Mouse (Mus musculus): ENCODE results near the gene Crip3. TPM values are rescaled to one million over a fixed set of nuclear protein-coding genes. Genes with fewer than 3 reads are reported as not detected.

Crip3 gene
- polyA plus RNA-seq, 1 experiment from 2014 or later, result 0.81 TPM

DNA sequence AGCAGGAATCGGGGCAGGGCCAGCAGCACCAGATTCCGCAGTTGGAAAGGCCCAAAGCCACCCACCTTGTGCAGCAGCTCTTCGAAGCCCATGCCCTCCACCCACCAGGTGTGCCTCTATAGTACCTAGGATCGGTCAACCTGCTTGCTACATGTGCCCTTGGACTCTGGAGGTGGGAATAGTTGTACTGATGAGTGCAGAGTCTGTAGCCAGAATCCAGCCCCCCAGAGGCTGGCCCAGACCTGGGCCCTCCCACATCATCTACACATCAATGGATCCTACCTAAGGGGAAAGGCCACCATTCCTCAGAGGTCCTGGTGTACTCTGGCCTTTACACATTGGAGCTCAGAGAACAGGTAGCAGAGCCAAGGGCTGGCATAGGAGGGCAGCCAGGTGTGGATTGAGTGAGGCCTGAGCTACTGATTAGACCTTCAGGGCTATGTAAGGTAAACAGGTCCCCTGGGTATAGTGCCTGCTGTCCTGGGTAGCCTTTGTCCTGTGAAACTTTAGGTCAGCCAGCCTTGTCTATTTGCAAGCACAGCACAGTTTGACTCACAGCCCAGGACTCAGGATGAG is 9.7 kb downstream of the Crip3 start, which contains the start of gene Slc22a7:
TSS of gene Slc22a7 (minus strand) at position 160 of the 576 bp plus-strand sequence.
- no peak for ATAC-seq
- H3K9ac ChIP-seq (replicated peaks; ENCODE audit: low read depth), result no peak within 1 kb of the TSS
- no peak for DNase-seq (ENCODE audit: low spot score)
- H3K4me2 ChIP-seq (replicated peaks; ENCODE audit: low read depth, low read length), result no peak within 1 kb of the TSS
- 81% methylated on average over 4 of the region's 4 CpGs for WGBS
- no peaks in the 10 kb centered on the region for H3K9me3 ChIP-seq (ENCODE audit: low read length)
- H3K36me3 ChIP-seq (ENCODE audit: insufficient read depth, low read length), result no peaks in the 10 kb centered on the region
- TF ChIP-seq CTCF (IDR thresholded peaks at IDR 0.05) (no peak), EP300 (IDR thresholded peaks at IDR 0.05) (no peak)
- H3K27me3 ChIP-seq (replicated peaks; ENCODE audit: insufficient read depth, low read length), result no peaks in the 10 kb centered on the region
- no peak within 1 kb of the TSS for H3K27ac ChIP-seq (ENCODE audit: low read length)
- no peaks in the 10 kb centered on the region for H3K4me1 ChIP-seq (ENCODE audit: insufficient read depth, low read depth, low read length)
- H3K4me3 ChIP-seq (ENCODE audit: low read depth, low read length), result no peak within 1 kb of the TSS

DNA sequence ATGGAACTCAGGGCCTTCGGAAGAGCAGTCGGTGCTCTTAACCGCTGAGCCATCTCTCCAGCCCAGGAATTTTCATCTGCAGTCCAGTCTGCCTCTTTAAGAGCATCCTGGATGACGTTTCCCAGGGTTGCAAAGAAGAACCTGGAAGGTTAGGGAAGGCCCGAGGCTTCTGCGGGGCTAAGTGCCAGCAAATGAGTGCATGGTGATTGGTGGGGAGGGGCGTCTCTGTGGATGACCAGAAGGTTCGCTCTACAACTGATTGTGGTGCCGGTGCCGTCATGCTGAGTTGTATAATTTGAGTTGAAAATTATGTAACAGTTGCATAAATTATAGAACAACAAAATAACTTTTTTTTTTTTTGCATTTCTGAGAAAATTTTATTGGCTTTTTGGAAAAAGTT is 10.4 kb downstream of the Crip3 start:
- 85% methylated on average over 10 of the region's 10 CpGs for WGBS
- DNase-seq (ENCODE audit: low spot score) (no peak), ATAC-seq (no peak)
- Histone ChIP-seq H3K9ac (replicated peaks; ENCODE audit: low read depth) (no peak overlapping the region), H3K36me3 (ENCODE audit: insufficient read depth, low read length) (no peaks in the 10 kb centered on the region), H3K9me3 (ENCODE audit: low read length) (no peaks in the 10 kb centered on the region), H3K4me3 (ENCODE audit: low read depth, low read length) (no peak overlapping the region), H3K27ac (ENCODE audit: low read length) (no peak overlapping the region), H3K4me2 (replicated peaks; ENCODE audit: low read depth, low read length) (no peak overlapping the region), H3K4me1 (ENCODE audit: insufficient read depth, low read depth, low read length) (no peaks in the 10 kb centered on the region), H3K27me3 (replicated peaks; ENCODE audit: insufficient read depth, low read length) (no peaks in the 10 kb centered on the region)
- TF ChIP-seq CTCF (IDR thresholded peaks at IDR 0.05), result no peak
- TF ChIP-seq EP300 (IDR thresholded peaks at IDR 0.05), result no peak

DNA sequence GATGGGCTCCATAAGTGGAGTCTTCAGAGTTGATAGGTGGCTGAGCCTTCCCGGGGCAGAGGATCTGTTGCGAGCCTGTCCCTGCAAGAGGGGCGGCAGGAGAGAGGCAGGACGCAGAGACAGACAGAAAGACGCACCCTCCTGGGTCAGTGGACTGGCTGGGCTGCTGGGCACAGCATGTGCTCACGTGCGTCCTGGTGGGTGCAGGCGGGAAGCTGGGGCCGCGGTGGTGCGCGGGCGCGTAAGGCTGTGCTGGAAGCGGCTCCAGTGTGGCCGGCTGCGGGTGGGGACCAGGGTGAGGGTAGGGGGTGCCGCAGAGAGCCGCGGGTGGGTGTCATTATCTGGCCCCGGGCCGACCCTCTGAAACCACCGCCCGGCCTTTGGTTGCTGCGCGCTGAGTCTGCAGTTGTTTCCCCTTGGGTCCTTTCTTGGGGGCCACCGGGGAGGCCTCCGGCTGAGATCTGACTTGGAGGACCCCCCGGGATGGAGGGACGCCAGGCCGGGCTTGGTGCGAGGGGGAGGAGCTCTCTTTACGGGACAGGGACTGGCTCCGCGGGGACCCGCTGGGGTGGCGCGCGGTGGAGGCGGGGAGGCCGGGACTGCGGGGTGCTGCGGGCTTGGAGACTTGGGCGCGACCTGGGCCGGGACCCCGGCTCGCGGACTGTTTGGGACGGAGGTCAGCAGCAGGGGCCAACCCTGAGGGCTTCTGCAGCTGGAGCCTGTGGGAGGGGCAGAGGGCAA is 16.3 kb downstream of the Crip3 start:
- Histone ChIP-seq H3K9me3 (ENCODE audit: low read length) (no peaks in the 10 kb centered on the region), H3K27me3 (replicated peaks; ENCODE audit: insufficient read depth, low read length) (peaks cover 3% of the 10 kb centered on the region; the same call in 1 of the 2 replicates), H3K4me2 (replicated peaks; ENCODE audit: low read depth, low read length) (peak overlapping the region; percentile 53), H3K27ac (ENCODE audit: low read length) (no peak overlapping the region), H3K9ac (replicated peaks; ENCODE audit: low read depth) (no peak overlapping the region), H3K4me1 (ENCODE audit: insufficient read depth, low read depth, low read length) (no peaks in the 10 kb centered on the region; the same call in 1 of the 2 replicates), H3K36me3 (ENCODE audit: insufficient read depth, low read length) (no peaks in the 10 kb centered on the region), H3K4me3 (ENCODE audit: low read depth, low read length) (peak overlapping the region; percentile 24; the same call in 1 of the 2 replicates)
- TF ChIP-seq EP300 (IDR thresholded peaks at IDR 0.05), result no peak
- no peak for TF ChIP-seq CTCF (IDR thresholded peaks at IDR 0.05)
- ATAC-seq (peak; percentile 23; the same call in 1 of the 2 replicates), DNase-seq (ENCODE audit: low spot score) (no peak)
- WGBS, result 3% methylated on average over 35 of the region's 50 CpGs

DNA sequence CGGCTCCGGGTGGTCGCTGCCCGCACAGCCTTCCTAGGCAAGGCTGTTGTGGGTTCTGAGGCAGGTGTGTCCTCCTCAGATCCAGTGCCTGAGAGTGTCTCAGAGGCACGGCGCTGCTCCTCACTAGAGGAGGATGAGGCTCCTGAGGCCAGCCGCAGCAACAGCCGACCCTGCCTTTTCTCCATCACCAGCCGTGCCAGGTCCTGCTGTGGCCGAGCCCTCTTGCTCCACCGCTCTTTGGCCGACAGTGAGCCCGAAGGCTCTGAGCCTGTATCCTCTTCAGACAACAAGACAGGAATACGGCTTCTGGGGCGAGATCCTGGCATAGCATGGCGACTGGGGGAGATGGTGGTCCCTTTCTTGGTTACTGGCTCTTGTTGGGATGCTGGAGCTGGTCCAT is 17.5 kb downstream of the Crip3 start:
- ATAC-seq (no peak), DNase-seq (ENCODE audit: low spot score) (no peak)
- Histone ChIP-seq H3K9me3 (ENCODE audit: low read length) (no peaks in the 10 kb centered on the region), H3K9ac (replicated peaks; ENCODE audit: low read depth) (no peak overlapping the region), H3K27ac (ENCODE audit: low read length) (no peak overlapping the region), H3K36me3 (ENCODE audit: insufficient read depth, low read length) (no peaks in the 10 kb centered on the region), H3K27me3 (replicated peaks; ENCODE audit: insufficient read depth, low read length) (peaks cover 3% of the 10 kb centered on the region; the same call in 1 of the 2 replicates), H3K4me1 (ENCODE audit: insufficient read depth, low read depth, low read length) (no peaks in the 10 kb centered on the region; the same call in 1 of the 2 replicates), H3K4me3 (ENCODE audit: low read depth, low read length) (no peak overlapping the region), H3K4me2 (replicated peaks; ENCODE audit: low read depth, low read length) (no peak overlapping the region)
- TF ChIP-seq EP300 (IDR thresholded peaks at IDR 0.05), result no peak
- TF ChIP-seq CTCF (IDR thresholded peaks at IDR 0.05), result no peak
- 91% methylated on average over 16 of the region's 16 CpGs for WGBS

DNA sequence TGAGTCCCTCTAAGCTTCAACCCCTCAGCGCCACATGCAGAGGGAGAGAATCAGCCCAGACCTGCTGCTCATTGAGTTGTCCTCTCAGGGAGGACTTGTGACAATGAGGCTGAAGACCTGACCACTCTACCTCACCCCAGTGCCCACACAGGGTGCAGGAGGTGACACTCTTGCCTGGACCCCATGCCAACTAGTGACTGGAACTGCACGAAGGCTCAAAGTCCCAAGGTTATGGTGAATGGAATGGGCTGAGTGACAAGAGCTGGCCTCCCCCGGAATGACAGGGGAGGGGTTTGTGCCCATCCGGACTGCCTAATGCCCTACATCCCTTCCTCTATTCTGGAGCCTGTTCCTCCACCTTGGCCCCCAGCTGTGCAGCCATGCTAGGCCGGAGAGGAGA is 24.0 kb downstream of the Crip3 start:
- no peak for TF ChIP-seq EP300 (IDR thresholded peaks at IDR 0.05)
- no peak for TF ChIP-seq CTCF (IDR thresholded peaks at IDR 0.05)
- DNase-seq (ENCODE audit: low spot score), result no peak
- Histone ChIP-seq H3K4me1 (ENCODE audit: insufficient read depth, low read depth, low read length) (peaks cover 7% of the 10 kb centered on the region; the same call in 1 of the 2 replicates), H3K27ac (ENCODE audit: low read length) (no peak overlapping the region), H3K4me3 (ENCODE audit: low read depth, low read length) (no peak overlapping the region), H3K9me3 (ENCODE audit: low read length) (no peaks in the 10 kb centered on the region), H3K27me3 (replicated peaks; ENCODE audit: insufficient read depth, low read length) (peaks cover 19% of the 10 kb centered on the region; the same call in 1 of the 2 replicates), H3K4me2 (replicated peaks; ENCODE audit: low read depth, low read length) (no peak overlapping the region), H3K9ac (replicated peaks; ENCODE audit: low read depth) (no peak overlapping the region), H3K36me3 (ENCODE audit: insufficient read depth, low read length) (no peaks in the 10 kb centered on the region)
- 46% methylated on average over 5 of the region's 5 CpGs for WGBS
- no peak for ATAC-seq

DNA sequence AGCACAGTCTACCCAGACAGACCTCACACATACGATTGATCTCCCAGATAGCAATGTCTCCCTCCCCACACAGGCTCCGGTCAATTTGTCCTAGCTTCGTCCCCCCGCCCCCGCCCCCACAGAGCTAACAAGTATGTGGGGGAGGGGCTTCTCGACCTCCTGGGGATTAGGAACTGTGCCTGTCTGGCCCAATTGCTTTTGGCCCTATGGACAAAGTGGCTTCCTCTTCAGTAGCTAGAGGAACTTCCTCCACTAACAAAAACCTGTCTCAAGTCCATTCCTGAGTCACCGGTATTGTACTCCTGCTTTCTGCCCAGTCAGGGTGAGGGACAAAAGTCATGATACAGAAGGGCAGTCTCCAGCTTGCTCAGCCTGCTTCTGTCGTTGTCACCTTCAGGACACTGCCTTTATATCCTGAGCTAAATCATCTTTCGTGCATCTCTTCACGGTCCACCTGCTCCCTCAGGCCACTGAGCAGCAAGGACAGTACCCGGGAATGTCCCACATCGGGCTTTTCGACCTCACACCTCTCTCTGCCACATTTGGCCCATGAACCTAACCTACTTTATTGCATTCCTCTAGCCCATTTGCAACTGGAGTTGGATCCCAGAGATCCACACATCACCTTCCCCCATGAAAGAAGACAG is 24.7 kb downstream of the Crip3 start:
- no peaks in the 10 kb centered on the region for H3K9me3 ChIP-seq (ENCODE audit: low read length)
- DNase-seq (ENCODE audit: low spot score) (no peak), ATAC-seq (no peak)
- H3K4me2 ChIP-seq (replicated peaks; ENCODE audit: low read depth, low read length), result no peak overlapping the region
- H3K27ac ChIP-seq (ENCODE audit: low read length), result no peak overlapping the region
- peaks cover 19% of the 10 kb centered on the region; the same call in 1 of the 2 replicates for H3K27me3 ChIP-seq (replicated peaks; ENCODE audit: insufficient read depth, low read length)
- H3K4me1 ChIP-seq (ENCODE audit: insufficient read depth, low read depth, low read length), result peaks cover 7% of the 10 kb centered on the region; the same call in 1 of the 2 replicates
- no peak overlapping the region for H3K4me3 ChIP-seq (ENCODE audit: low read depth, low read length)
- no peak overlapping the region for H3K9ac ChIP-seq (replicated peaks; ENCODE audit: low read depth)
- 12% methylated on average over 13 of the region's 13 CpGs for WGBS
- TF ChIP-seq CTCF (IDR thresholded peaks at IDR 0.05), result no peak
- H3K36me3 ChIP-seq (ENCODE audit: insufficient read depth, low read length), result no peaks in the 10 kb centered on the region

Data from lung, postnatal 0 days (tissue).